Mouse (Mus musculus) gastrocnemius, postnatal 25 days (tissue): ENCODE measurements around the gene Bcdin3d. TPM values are rescaled to one million over a fixed set of nuclear protein-coding genes. Genes with fewer than 3 reads are reported as not detected.

ENCODE experiments used
- DNase-seq: peaks from one replicate; pipeline ENCODE4 v3.0.0; 2022
- long read RNA-seq, 2 experiments: library from polyadenylated mRNA; stranded (forward); transcript quantifications; one replicate each; pipeline ENCODE4 v2.0.0; 2021
- total RNA-seq, 2 experiments: library from RNA; stranded (reverse); gene quantifications; 1 replicate in 1 of 2; 2 replicates in 1 of 2; pipeline ENCODE4 v1.2.3; 2021

Gene Bcdin3d
- 1 to 10 TPM; 3.0 to 4.1 TPM for total RNA-seq
- long read RNA-seq, experiment 1, full-length matches to known transcripts, result 8 of 8 reads
- long read RNA-seq, experiment 1, partial matches to known transcripts, result 0 of 8 reads
- long read RNA-seq, experiment 1, other reads (novel, unspliced or antisense), result 0 of 8 reads
- long read RNA-seq, experiment 2, full-length matches to known transcripts, result 11 of 11 reads
- long read RNA-seq, experiment 2, partial matches to known transcripts, result 0 of 11 reads
- long read RNA-seq, experiment 2, other reads (novel, unspliced or antisense), result 0 of 11 reads

- peak; percentile 85 for DNase-seq
Measured at GRCm38 (mm10) chr15:99474576-99474926, at the start of gene Bcdin3d. Gene Bcdin3d, minus strand, starts transcription at chr15:99474730.

- DNase-seq, result no peak
Measured at GRCm38 (mm10) chr15:99520306-99520705, 45.8 kb upstream of the Bcdin3d start.

- DNase-seq, result no peak
Measured at GRCm38 (mm10) chr15:99519626-99520025, 45.1 kb upstream of the Bcdin3d start.

- DNase-seq, result no peak
Measured at GRCm38 (mm10) chr15:99517715-99518114, 43.2 kb upstream of the Bcdin3d start.

GRCm38 (mm10) chr15:99516715-99517114 is 42.2 kb upstream of the Bcdin3d start:
- no peak for DNase-seq

- DNase-seq, result no peak
Measured at GRCm38 (mm10) chr15:99511797-99512525, 37.4 kb upstream of the Bcdin3d start.

- no peak for DNase-seq
Measured at GRCm38 (mm10) chr15:99510621-99511020, 36.1 kb upstream of the Bcdin3d start.

- DNase-seq, result no peak
Measured at GRCm38 (mm10) chr15:99509840-99510239, 35.3 kb upstream of the Bcdin3d start.

- DNase-seq, result no peak
Measured at GRCm38 (mm10) chr15:99505324-99506095, 31.0 kb upstream of the Bcdin3d start.

GRCm38 (mm10) chr15:99503256-99503655 is 28.7 kb upstream of the Bcdin3d start:
- no peak for DNase-seq

- DNase-seq, result no peak
Measured at GRCm38 (mm10) chr15:99502311-99502831, 27.8 kb upstream of the Bcdin3d start.

- DNase-seq, result no peak
Measured at GRCm38 (mm10) chr15:99501292-99502260, 27.0 kb upstream of the Bcdin3d start.

- DNase-seq, result no peak
Measured at GRCm38 (mm10) chr15:99500320-99500719, 25.8 kb upstream of the Bcdin3d start.

GRCm38 (mm10) chr15:99499726-99500125 is 25.2 kb upstream of the Bcdin3d start:
- DNase-seq, result no peak

- DNase-seq, result no peak
Measured at GRCm38 (mm10) chr15:99498781-99499180, 24.3 kb upstream of the Bcdin3d start.

GRCm38 (mm10) chr15:99498356-99498755 is 23.8 kb upstream of the Bcdin3d start:
- no peak for DNase-seq

- peak; percentile 45 for DNase-seq
Measured at GRCm38 (mm10) chr15:99497527-99498242, 23.2 kb upstream of the Bcdin3d start.

- no peak for DNase-seq
Measured at GRCm38 (mm10) chr15:99497061-99497460, 22.5 kb upstream of the Bcdin3d start.

- DNase-seq, result no peak
Measured at GRCm38 (mm10) chr15:99484745-99485144, 10.2 kb upstream of the Bcdin3d start.

GRCm38 (mm10) chr15:99475814-99476213 is 1.3 kb upstream of the Bcdin3d start:
- DNase-seq, result no peak
